In genomic region chr15:103314181-103314580, GRCm38 (mm10) we compare ENCODE assay signal across 12 mouse cellular contexts. TPM values are rescaled to one million over a fixed set of nuclear protein-coding genes. Genes with fewer than 3 reads are reported as not detected.
DNase-seq lines count a peak whose midpoint lies in the region; ATAC-seq lines count a peak whose summit lies in the region.
"Had no signal": no experiment of that assay in that cellular context is flagged by ENCODE, and none has a peak within 500 bp of the region (broad histone marks: within the 10 kb centered on the region; RNA-seq: fewer than 3 reads in every experiment).

No protein-coding gene starts in this region.

- peak overlapping the region; percentile 58; the same call in 1 of the 2 replicates for H3K9ac ChIP-seq in heart, embryonic 14.5 days (ENCODE audit: low read length)
- H3K9ac ChIP-seq in embryonic facial prominence, embryonic 14.5 days (ENCODE audit: low read depth, low read length): peak overlapping the region; percentile 43; the same call in 1 of the 2 replicates
- H3K9ac ChIP-seq in hindbrain, embryonic 15.5 days: no peak overlapping the region
- H3K9ac ChIP-seq in midbrain, embryonic 13.5 days (replicated peaks): peak overlapping the region; percentile 58

- H3K36me3 ChIP-seq in heart, embryonic 14.5 days (ENCODE audit: control insufficient read depth, insufficient read depth, low read length): peaks cover 25% of the 10 kb centered on the region
- peaks cover 34% of the 10 kb centered on the region for H3K36me3 ChIP-seq in embryonic facial prominence, embryonic 14.5 days (ENCODE audit: control insufficient read depth, insufficient read depth, low read length)
- H3K36me3 ChIP-seq in hindbrain, embryonic 15.5 days: peaks cover 28% of the 10 kb centered on the region
- H3K36me3 ChIP-seq in midbrain, embryonic 13.5 days: peaks cover 40% of the 10 kb centered on the region

- peak overlapping the region; percentile 81 for H3K4me2 ChIP-seq in heart, embryonic 14.5 days (ENCODE audit: low read length)
- H3K4me2 ChIP-seq in embryonic facial prominence, embryonic 14.5 days (ENCODE audit: low read depth, low read length): peak overlapping the region; percentile 50
- peak overlapping the region; percentile 51 for H3K4me2 ChIP-seq in hindbrain, embryonic 15.5 days
- peak overlapping the region; percentile 56 for H3K4me2 ChIP-seq in midbrain, embryonic 13.5 days (replicated peaks)

- peak overlapping the region in 1 of 2 experiments; percentile 33; a peak in 3 of 4 replicates for H3K4me3 ChIP-seq in heart, embryonic 14.5 days (ENCODE audit: control insufficient read depth in 1 of 2, insufficient read depth in 1 of 2, low read depth in 1 of 2, low read length in 2 of 2)
- H3K4me3 ChIP-seq in embryonic facial prominence, embryonic 14.5 days (ENCODE audit: low read depth, low read length): peak overlapping the region; percentile 17
- H3K4me3 ChIP-seq in hindbrain, embryonic 15.5 days: peak overlapping the region; percentile 15; the same call in 1 of the 2 replicates
- no peak overlapping the region; the same call in 1 of the 2 replicates for H3K4me3 ChIP-seq in midbrain, embryonic 13.5 days (replicated peaks)

- H3K9me3 ChIP-seq in heart, embryonic 14.5 days (ENCODE audit: control insufficient read depth, low read length): no peaks in the 10 kb centered on the region
- H3K9me3 ChIP-seq in embryonic facial prominence, embryonic 14.5 days (ENCODE audit: control insufficient read depth, low read length): no peaks in the 10 kb centered on the region
- no peaks in the 10 kb centered on the region for H3K9me3 ChIP-seq in hindbrain, embryonic 15.5 days
- no peaks in the 10 kb centered on the region for H3K9me3 ChIP-seq in midbrain, embryonic 13.5 days

- intact Hi-C loops in heart, postnatal 10 days (cut with DNase I): loop anchor here (10.0 kb wide), 1 partner anchor 329 kb away; no protein-coding TSS in a partner anchor

- no peaks in the 10 kb centered on the region for H3K27me3 ChIP-seq in heart, embryonic 14.5 days (ENCODE audit: control insufficient read depth, insufficient read depth, low read length)
- no peaks in the 10 kb centered on the region for H3K27me3 ChIP-seq in embryonic facial prominence, embryonic 14.5 days (replicated peaks; ENCODE audit: control insufficient read depth, insufficient read depth, low read length)
- H3K27me3 ChIP-seq in hindbrain, embryonic 15.5 days: no peaks in the 10 kb centered on the region
- peaks cover 3% of the 10 kb centered on the region for H3K27me3 ChIP-seq in midbrain, embryonic 13.5 days
- H3K27me3 ChIP-seq: CH12.LX had no signal

- peaks cover 25 to 31% of the 10 kb centered on the region in 2 experiments for H3K4me1 ChIP-seq in heart, embryonic 14.5 days (ENCODE audit: control insufficient read depth in 2 of 2, insufficient read depth in 2 of 2, low read length in 2 of 2)
- H3K4me1 ChIP-seq in embryonic facial prominence, embryonic 14.5 days (ENCODE audit: control insufficient read depth, insufficient read depth, low read length): peaks cover 10% of the 10 kb centered on the region; the same call in 1 of the 2 replicates
- peaks cover 30% of the 10 kb centered on the region for H3K4me1 ChIP-seq in hindbrain, embryonic 15.5 days (replicated peaks)
- peaks cover 33% of the 10 kb centered on the region for H3K4me1 ChIP-seq in midbrain, embryonic 13.5 days (replicated peaks)

- no peak for DNase-seq in heart, postnatal 10 days
- DNase-seq in embryonic facial prominence, embryonic 14.5 days (ENCODE audit: low spot score): no peak
- no peak for DNase-seq in urinary bladder, adult 2 months (ENCODE audit: low spot score)
- no peak for DNase-seq in adrenal gland, postnatal 14 days
- DNase-seq: adrenal gland, adult 2 months; spleen, adult 18-20 months had no signal

- no peak for ATAC-seq in heart, embryonic 14.5 days (ENCODE audit: insufficient number of reproducible peaks, insufficient read depth, low FRiP score, low read depth)
- no peak for ATAC-seq in embryonic facial prominence, embryonic 14.5 days (ENCODE audit: low read depth)
- no peak for ATAC-seq in hindbrain, embryonic 15.5 days (ENCODE audit: low FRiP score, low read depth)
- ATAC-seq in midbrain, embryonic 13.5 days: peak; percentile 13
- no peak for ATAC-seq in monocyte, adult 5-6 weeks (replicated peaks; ENCODE audit: insufficient number of reproducible peaks, low FRiP score, low TSS enrichment, poor library complexity, severe bottlenecking)

- no peak overlapping the region for H3K27ac ChIP-seq in heart, embryonic 14.5 days (replicated peaks in 1 of 2; ENCODE audit: control insufficient read depth in 1 of 2, insufficient read depth in 1 of 2, low read depth in 2 of 2, low read length in 2 of 2)
- no peak overlapping the region for H3K27ac ChIP-seq in embryonic facial prominence, embryonic 14.5 days (replicated peaks; ENCODE audit: low read depth, low read length)
- H3K27ac ChIP-seq in hindbrain, embryonic 15.5 days (replicated peaks): peak overlapping the region; percentile 53; the same call in 1 of the 2 replicates
- no peak overlapping the region for H3K27ac ChIP-seq in midbrain, embryonic 13.5 days

- WGBS in heart, embryonic 14.5 days: 35% methylated on average over 22 of the region's 22 CpGs
- WGBS in embryonic facial prominence, embryonic 14.5 days: 64% methylated on average over 15 of the region's 22 CpGs
- WGBS in hindbrain, embryonic 15.5 days: 33% methylated on average over 22 of the region's 22 CpGs
- 33% methylated on average over 22 of the region's 22 CpGs for WGBS in midbrain, embryonic 13.5 days

RNA-seq across cellular contexts. Expression of gene Gpr84, which starts 3.8 kb away (rescaled TPM):
- 0.11 and 0.24 TPM in 2 replicates for polyA plus RNA-seq in heart, embryonic 14.5 days (2014; fragmentation: Nextera tagmentation; extraction: Ambion mirVana)
- total RNA-seq in heart, postnatal 10 days (2021): not detected
- polyA plus RNA-seq in embryonic facial prominence, embryonic 14.5 days (2014; fragmentation: Nextera tagmentation; extraction: Ambion mirVana): 0.13 and 0.47 TPM in 2 replicates
- 0.41 and 0.44 TPM in 2 replicates for polyA plus RNA-seq in hindbrain, embryonic 15.5 days (2015; fragmentation: Nextera tagmentation; extraction: Ambion mirVana)
- polyA plus RNA-seq in midbrain, embryonic 13.5 days (2015; fragmentation: Nextera tagmentation; extraction: Ambion mirVana): 0.18 and 0.94 TPM in 2 replicates
- not detected in 2 replicates for polyA plus RNA-seq in urinary bladder, adult 2 months (2012; rRNA removed)
- total RNA-seq in monocyte, adult 5-6 weeks (2017): 0.53 to 1.2 TPM (median 0.87 TPM) in 3 replicates
- not detected in 2 replicates for total RNA-seq in adrenal gland, postnatal 14 days (2021)
- total RNA-seq: adrenal gland, adult 2 months had no signal

RNA-seq across cellular contexts. Expression of gene Zfp385a, which starts 25.7 kb away (rescaled TPM):
- polyA plus RNA-seq in heart, embryonic 14.5 days (2014; fragmentation: Nextera tagmentation; extraction: Ambion mirVana): 8.1 and 9.1 TPM in 2 replicates
- 10 to 100 TPM; 24.3 to 26.2 TPM for total RNA-seq in heart, postnatal 10 days (2021)
- 18.4 and 19.0 TPM in 2 replicates for polyA plus RNA-seq in embryonic facial prominence, embryonic 14.5 days (2014; fragmentation: Nextera tagmentation; extraction: Ambion mirVana)
- polyA plus RNA-seq in hindbrain, embryonic 15.5 days (2015; fragmentation: Nextera tagmentation; extraction: Ambion mirVana): 22.6 and 26.6 TPM in 2 replicates
- 15.1 and 17.9 TPM in 2 replicates for polyA plus RNA-seq in midbrain, embryonic 13.5 days (2015; fragmentation: Nextera tagmentation; extraction: Ambion mirVana)
- 9.9 and 15.6 TPM in 2 replicates for polyA plus RNA-seq in urinary bladder, adult 2 months (2012; rRNA removed)
- total RNA-seq in monocyte, adult 5-6 weeks (2017): 0.85 to 3.7 TPM (median 1.7 TPM) in 3 replicates
- 18.7 and 19.9 TPM in 2 replicates for total RNA-seq in adrenal gland, postnatal 14 days (2021)

RNA-seq across cellular contexts. Expression of gene Copz1, which starts 41.7 kb away (rescaled TPM):
- 163 and 172 TPM in 2 replicates for polyA plus RNA-seq in heart, embryonic 14.5 days (2014; fragmentation: Nextera tagmentation; extraction: Ambion mirVana)
- 10 to 100 TPM; 81.2 to 83.3 TPM for total RNA-seq in heart, postnatal 10 days (2021)
- 274 and 289 TPM in 2 replicates for polyA plus RNA-seq in embryonic facial prominence, embryonic 14.5 days (2014; fragmentation: Nextera tagmentation; extraction: Ambion mirVana)
- polyA plus RNA-seq in hindbrain, embryonic 15.5 days (2015; fragmentation: Nextera tagmentation; extraction: Ambion mirVana): 200 and 208 TPM in 2 replicates
- polyA plus RNA-seq in midbrain, embryonic 13.5 days (2015; fragmentation: Nextera tagmentation; extraction: Ambion mirVana): 218 and 221 TPM in 2 replicates
- 125 and 135 TPM in 2 replicates for polyA plus RNA-seq in urinary bladder, adult 2 months (2012; rRNA removed)
- 47.5 to 52.5 TPM (median 50.3 TPM) in 3 replicates for total RNA-seq in monocyte, adult 5-6 weeks (2017)
- 118 and 125 TPM in 2 replicates for total RNA-seq in adrenal gland, postnatal 14 days (2021)

RNA-seq across cellular contexts. Expression of gene Itga5, which starts 52.4 kb away (rescaled TPM):
- polyA plus RNA-seq in heart, embryonic 14.5 days (2014; fragmentation: Nextera tagmentation; extraction: Ambion mirVana): 76.2 and 77.2 TPM in 2 replicates
- 100 to 1,000 TPM in 1 of 2 experiments, 10 to 100 TPM in 1; 89.4 to 101 TPM for total RNA-seq in heart, postnatal 10 days (2021)
- polyA plus RNA-seq in embryonic facial prominence, embryonic 14.5 days (2014; fragmentation: Nextera tagmentation; extraction: Ambion mirVana): 63.4 TPM in 2 replicates
- 7.4 and 7.9 TPM in 2 replicates for polyA plus RNA-seq in hindbrain, embryonic 15.5 days (2015; fragmentation: Nextera tagmentation; extraction: Ambion mirVana)
- 6.8 and 7.8 TPM in 2 replicates for polyA plus RNA-seq in midbrain, embryonic 13.5 days (2015; fragmentation: Nextera tagmentation; extraction: Ambion mirVana)
- 138 and 146 TPM in 2 replicates for polyA plus RNA-seq in urinary bladder, adult 2 months (2012; rRNA removed)
- 3.1 to 26.6 TPM (median 11.4 TPM) in 3 replicates for total RNA-seq in monocyte, adult 5-6 weeks (2017)
- total RNA-seq in adrenal gland, postnatal 14 days (2021): 34.9 and 37.7 TPM in 2 replicates

RNA-seq across cellular contexts. Expression of gene Nfe2, which starts 56.0 kb away (rescaled TPM):
- 1.8 and 2.2 TPM in 2 replicates for polyA plus RNA-seq in heart, embryonic 14.5 days (2014; fragmentation: Nextera tagmentation; extraction: Ambion mirVana)
- 1 to 10 TPM in 1 of 2 experiments, under 1 TPM in 1; 0.30 to 1.0 TPM for total RNA-seq in heart, postnatal 10 days (2021)
- polyA plus RNA-seq in embryonic facial prominence, embryonic 14.5 days (2014; fragmentation: Nextera tagmentation; extraction: Ambion mirVana): 2.1 and 2.5 TPM in 2 replicates
- polyA plus RNA-seq in hindbrain, embryonic 15.5 days (2015; fragmentation: Nextera tagmentation; extraction: Ambion mirVana): 0.58 and 0.89 TPM in 2 replicates
- polyA plus RNA-seq in midbrain, embryonic 13.5 days (2015; fragmentation: Nextera tagmentation; extraction: Ambion mirVana): 0.75 and 0.82 TPM in 2 replicates
- polyA plus RNA-seq in urinary bladder, adult 2 months (2012; rRNA removed): 0.28 and 0.34 TPM in 2 replicates
- total RNA-seq in monocyte, adult 5-6 weeks (2017): 85.2 to 136 TPM (median 112 TPM) in 3 replicates
- 1.0 and 4.7 TPM in 2 replicates for total RNA-seq in adrenal gland, postnatal 14 days (2021)
- total RNA-seq: CH12.LX; layer of hippocampus, adult 18-20 months had no signal
